Mouse (Mus musculus) layer of hippocampus, adult 2 months (tissue): Measurements from ENCODE around the gene Plxnd1. TPM values are rescaled to one million over a fixed set of nuclear protein-coding genes. Genes with fewer than 3 reads are reported as not detected.
A peak's percentile ranks its signal among the peaks of the same experiment; 100 is the strongest.

Experiments
- DNase-seq, 2 experiments: peaks; one replicate each; pipeline ENCODE4 v3.0.0; 2022; ENCODE audit warnings: low spot score in 2 of 2
- H3K27ac ChIP-seq: fragments of 200-600 bp; 2 replicates; pipeline ENCODE4 v1.8.1; 2022
- H3K4me3 ChIP-seq: fragments of 200-600 bp; 2 replicates; pipeline ENCODE4 v1.8.1; 2022; ENCODE audit warnings: mild to moderate bottlenecking
- CTCF ChIP-seq: fragments of 200-600 bp; conservative IDR thresholded peaks from 2 replicates; pipeline ENCODE4 v1.8.1; 2022; ENCODE audit warnings: antibody characterized with exemption, mild to moderate bottlenecking, moderate library complexity
- total RNA-seq, 2 experiments: library from RNA; stranded (reverse); gene quantifications; 2 replicates each; pipeline ENCODE4 v1.2.3; 2021

Gene Plxnd1
- total RNA-seq, 2 experiments from 2014 or later = 16.6 to 24.4 TPM

GRCm38 (mm10) chr6:115969103-115969502 is 25.7 kb downstream of the Plxnd1 start:
- no peak overlapping the region for H3K27ac ChIP-seq
- no peak for TF ChIP-seq CTCF
- H3K4me3 ChIP-seq = no peak overlapping the region
- no peak for DNase-seq

GRCm38 (mm10) chr6:115968700-115969099 is 26.1 kb downstream of the Plxnd1 start:
- H3K27ac ChIP-seq = no peak overlapping the region
- no peak for DNase-seq
- no peak for TF ChIP-seq CTCF
- no peak overlapping the region for H3K4me3 ChIP-seq

GRCm38 (mm10) chr6:115968086-115968485 is 26.7 kb downstream of the Plxnd1 start:
- no peak for DNase-seq
- no peak for TF ChIP-seq CTCF
- Histone ChIP-seq H3K4me3 (no peak overlapping the region), H3K27ac (no peak overlapping the region)

DNA sequence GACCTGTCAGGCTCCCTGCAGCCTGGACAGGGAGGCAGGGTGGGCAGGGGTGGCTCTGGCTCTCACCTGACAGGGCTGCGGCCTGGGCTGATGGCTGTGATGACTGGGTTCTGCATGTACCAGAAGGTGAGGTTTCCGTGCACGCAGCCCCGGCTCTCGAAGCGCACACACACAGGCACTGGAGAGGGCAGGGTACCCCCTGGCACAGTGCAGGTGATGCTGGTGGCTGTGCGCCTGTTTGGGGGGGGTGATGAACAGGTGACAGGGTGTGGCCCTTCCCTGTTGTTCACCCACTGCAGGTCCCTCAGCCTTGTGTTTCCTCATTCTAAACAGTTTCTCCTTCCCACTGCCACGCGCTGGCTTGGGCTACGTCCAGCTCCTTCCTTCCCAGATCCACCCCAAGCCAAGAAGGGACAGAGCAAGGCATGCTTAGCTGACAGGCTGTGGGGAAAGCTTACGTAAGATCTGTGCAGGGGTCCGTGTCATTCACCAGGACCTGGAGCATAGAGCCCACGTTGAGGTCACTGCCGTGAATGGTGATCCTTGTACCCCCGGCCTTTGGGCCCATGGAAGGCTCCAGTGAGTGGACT is 27.4 kb downstream of the Plxnd1 start:
- no peak for TF ChIP-seq CTCF
- no peak for DNase-seq
- Histone ChIP-seq H3K27ac (no peak overlapping the region), H3K4me3 (no peak overlapping the region)

GRCm38 (mm10) chr6:115966227-115966966 is 28.4 kb downstream of the Plxnd1 start:
- no peak overlapping the region for H3K27ac ChIP-seq
- no peak for TF ChIP-seq CTCF
- no peak overlapping the region for H3K4me3 ChIP-seq
- DNase-seq = no peak

- DNase-seq = no peak
- no peak overlapping the region for H3K4me3 ChIP-seq
- TF ChIP-seq CTCF = no peak
- H3K27ac ChIP-seq = no peak overlapping the region
Observed at GRCm38 (mm10) chr6:115963656-115964055, 31.1 kb downstream of the Plxnd1 start.

- no peak for DNase-seq
- peak; percentile 47 for TF ChIP-seq CTCF
- Histone ChIP-seq H3K27ac (no peak overlapping the region), H3K4me3 (no peak overlapping the region)
Observed at GRCm38 (mm10) chr6:115962439-115963085, 32.2 kb downstream of the Plxnd1 start.

DNA sequence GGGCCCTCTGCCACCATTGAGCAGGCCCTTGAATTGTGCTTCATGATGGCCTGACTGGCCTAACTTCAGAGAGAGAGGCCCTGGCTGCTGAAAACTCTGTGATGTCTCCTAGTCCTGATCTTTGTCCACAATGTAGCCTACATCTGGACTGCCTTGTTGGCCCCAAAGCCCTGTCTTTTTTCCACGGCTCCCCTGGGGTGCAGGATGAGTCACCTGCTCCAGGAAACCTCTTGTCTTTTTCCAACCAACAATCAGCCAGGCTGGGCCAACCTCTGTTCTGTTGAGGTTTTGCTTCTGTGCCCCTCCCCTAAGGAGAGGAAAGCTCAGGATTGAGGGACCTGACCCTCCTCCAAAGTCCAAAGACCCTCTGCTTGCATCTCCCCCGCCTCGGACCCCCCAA is 33.1 kb downstream of the Plxnd1 start:
- TF ChIP-seq CTCF = no peak
- H3K27ac ChIP-seq = no peak overlapping the region
- H3K4me3 ChIP-seq = no peak overlapping the region
- DNase-seq = no peak

DNA sequence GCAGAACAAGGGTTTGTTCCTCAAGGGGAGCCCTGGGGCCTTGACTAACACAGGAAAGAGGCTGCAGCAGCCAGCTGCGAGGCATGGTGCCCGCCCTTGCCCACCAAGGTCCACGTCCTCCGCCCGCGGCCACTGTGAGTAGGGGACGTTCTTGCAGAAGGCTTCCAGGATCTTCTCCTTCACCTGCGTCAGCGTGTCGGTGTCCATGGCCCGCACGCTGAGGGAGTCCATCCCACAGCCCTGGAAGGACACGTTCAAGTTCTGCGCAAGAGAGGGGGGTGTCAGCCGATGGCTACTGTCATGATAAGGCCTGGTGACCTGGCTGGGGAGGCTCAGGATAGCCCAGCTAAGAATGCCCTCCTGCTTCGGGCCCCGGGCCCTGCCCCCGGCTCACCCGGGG is 34.5 kb downstream of the Plxnd1 start:
- Histone ChIP-seq H3K4me3 (no peak overlapping the region), H3K27ac (no peak overlapping the region)
- DNase-seq = no peak
- TF ChIP-seq CTCF = no peak

- TF ChIP-seq CTCF = no peak
- Histone ChIP-seq H3K27ac (peak overlapping the region; percentile 32; the same call in 1 of the 2 replicates), H3K4me3 (no peak overlapping the region)
- DNase-seq = no peak
Observed at GRCm38 (mm10) chr6:115959151-115959691, 35.6 kb downstream of the Plxnd1 start.

DNA sequence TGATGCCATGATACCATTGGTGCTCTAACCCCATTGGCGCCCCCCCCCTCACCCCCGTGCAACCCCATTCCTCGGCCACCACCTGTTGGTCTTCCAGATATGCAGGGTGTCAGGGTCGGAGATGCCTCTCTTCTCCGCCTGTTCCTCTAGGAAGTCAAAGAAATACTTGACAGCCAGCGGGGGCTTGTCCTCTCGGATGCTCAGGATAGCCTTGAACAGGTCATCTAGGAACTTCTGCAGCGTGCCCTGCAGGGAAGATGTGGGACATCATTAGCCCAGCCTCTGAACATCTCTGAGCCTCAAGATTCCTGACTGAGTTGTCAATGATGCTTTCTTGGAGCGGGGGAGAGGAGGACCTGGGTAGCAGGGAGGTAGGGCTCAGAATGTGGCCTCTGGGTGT is 36.4 kb downstream of the Plxnd1 start:
- Histone ChIP-seq H3K4me3 (no peak overlapping the region), H3K27ac (no peak overlapping the region)
- no peak for DNase-seq
- TF ChIP-seq CTCF = no peak

- no peak for DNase-seq
- Histone ChIP-seq H3K27ac (no peak overlapping the region), H3K4me3 (no peak overlapping the region)
- TF ChIP-seq CTCF = no peak
Observed at GRCm38 (mm10) chr6:115957681-115958080, 37.1 kb downstream of the Plxnd1 start.

- no peak overlapping the region for H3K27ac ChIP-seq
- no peak overlapping the region for H3K4me3 ChIP-seq
- TF ChIP-seq CTCF = no peak
- peak; percentile 23 to 27 for DNase-seq
Observed at GRCm38 (mm10) chr6:115956922-115957601, 37.7 kb downstream of the Plxnd1 start.
